Mouse (Mus musculus) hindbrain, embryonic 12.5 days (tissue): ENCODE data around the gene Ccdc54. TPM values are rescaled to one million over a fixed set of nuclear protein-coding genes. Genes with fewer than 3 reads are reported as not detected.

Experiments
- polyA plus RNA-seq: library from polyadenylated mRNA; unstranded; fragments of >200 nt; fragmentation: Nextera tagmentation; extraction: Ambion mirVana; gene quantifications from 2 replicates; pipeline ENCODE4 v1.2.1, GENCODE M21; 2016

Gene Ccdc54
- polyA plus RNA-seq, 1 experiment from 2014 or later, result not detected

Other genes with a start within 250 kb of the Ccdc54 start
- gene Bbx, start 158.8 kb downstream of the Ccdc54 start, polyA plus RNA-seq, result 38.1 and 41.0 TPM in 2 replicates